9 mouse cellular contexts compared by ENCODE assay signal in genomic region chr8:3803091-3803490, GRCm38 (mm10). TPM values are rescaled to one million over a fixed set of nuclear protein-coding genes. Genes with fewer than 3 reads are reported as not detected.
DNase-seq lines count a peak whose midpoint lies in the region; TF ChIP-seq lines count a peak whose summit lies in the region.
"Had no signal": no experiment of that assay in that cellular context is flagged by ENCODE, and none has a peak within 500 bp of the region (broad histone marks: within the 10 kb centered on the region; RNA-seq: fewer than 3 reads in every experiment).

No protein-coding gene starts in this region.

- DNase-seq in right cerebral cortex, adult 18-20 months = peak; percentile 24
- DNase-seq in right cerebral cortex, postnatal 25 days = no peak
- peak; percentile 30 for DNase-seq in adrenal gland, postnatal 14 days
- peak; percentile 11 to 18 for DNase-seq in gastrocnemius, postnatal 4 days (ENCODE audit: low spot score in 2 of 2)
- peak; percentile 9 to 18 for DNase-seq in left cerebral cortex, adult 2 months (ENCODE audit: extremely low spot score in 1 of 2, low spot score in 2 of 2)
- peak; percentile 41 for DNase-seq in testis, postnatal 10 days (ENCODE audit: low spot score)
- no peak for DNase-seq in embryo, embryonic 9.5 days (ENCODE audit: extremely low spot score)
- no peak for DNase-seq in urinary bladder, postnatal 4 days (ENCODE audit: low spot score in 2 of 2)

- TF ChIP-seq CTCF in left cerebral cortex, adult 2 months (IDR thresholded peaks at IDR 0.05) = no peak

- no peak overlapping the region for H3K27ac ChIP-seq in left cerebral cortex, adult 2 months
- H3K27ac ChIP-seq: stomach, embryonic 15.5 days had no signal

- no peak overlapping the region for H3K4me3 ChIP-seq in left cerebral cortex, adult 2 months
- H3K4me3 ChIP-seq: stomach, embryonic 15.5 days had no signal

- intact Hi-C loops in left cerebral cortex, adult 2 months (cut with DNase I) = no loop called here

RNA-seq across cellular contexts. Expression of gene Cd209e, which starts 51.0 kb away (rescaled TPM):
- not detected in 2 replicates for total RNA-seq in adrenal gland, postnatal 14 days (2021)
- total RNA-seq in gastrocnemius, postnatal 4 days (2021) = not detected
- total RNA-seq in left cerebral cortex, adult 2 months (2021) = not detected

RNA-seq across cellular contexts. Expression of gene Cd209a, which starts 54.3 kb away (rescaled TPM):
- total RNA-seq in adrenal gland, postnatal 14 days (2021) = 0.52 and 0.94 TPM in 2 replicates
- total RNA-seq in gastrocnemius, postnatal 4 days (2021) = not detected
- 1 to 10 TPM in 1 of 2 experiments, under 1 TPM in 1; 0.54 to 1.5 TPM for total RNA-seq in left cerebral cortex, adult 2 months (2021)

Comparison
In these comparisons a context has a peak if more than half of its experiments do, and no peak if none do; other contexts are left out.
1. DNase-seq: peak in right cerebral cortex, adult 18-20 months (single experiment), adrenal gland, postnatal 14 days (single experiment), gastrocnemius, postnatal 4 days (2 of 2), left cerebral cortex, adult 2 months (2 of 2) and testis, postnatal 10 days (single experiment); none in right cerebral cortex, postnatal 25 days (single experiment), embryo, embryonic 9.5 days (single experiment) and urinary bladder, postnatal 4 days (0 of 2).